Mouse (Mus musculus): ENCODE data around the gene Etv1. TPM values are rescaled to one million over a fixed set of nuclear protein-coding genes. Genes with fewer than 3 reads are reported as not detected.

Etv1 gene
- 10 to 100 TPM; 66.5 to 67.9 TPM for total RNA-seq (2021)

- intact Hi-C loops (cut with DNase I), result loop anchor here (2.0 to 5.0 kb wide), 2 partner anchors 182 to 716 kb away; no protein-coding TSS in a partner anchor
Observed at GRCm38 (mm10) chr12:38779186-38779777, at the start of gene Etv1. TSS of gene Etv1 (plus strand) at chr12:38779380.

GRCm38 (mm10) chr12:38729661-38730060 is 49.5 kb upstream of the Etv1 start:
- intact Hi-C loops (cut with DNase I), result no loop called here
- no peak for DNase-seq (ENCODE audit: low spot score in 2 of 2)

More at GRCm38 (mm10) chr12:38779186-38779777, at the start of gene Etv1:
- peak; percentile 23 to 27 for DNase-seq (ENCODE audit: low spot score in 2 of 2)

- intact Hi-C loops (cut with DNase I), result no loop called here
- no peak for DNase-seq (ENCODE audit: low spot score in 2 of 2)
Observed at GRCm38 (mm10) chr12:38730791-38731190, 48.4 kb upstream of the Etv1 start.

GRCm38 (mm10) chr12:38759322-38759721 is 19.9 kb upstream of the Etv1 start:
- DNase-seq (ENCODE audit: low spot score in 2 of 2), result no peak
- intact Hi-C loops (cut with DNase I), result no loop called here

- no peak for DNase-seq (ENCODE audit: low spot score in 2 of 2)
- intact Hi-C loops (cut with DNase I), result loop anchor here (5.0 kb wide), 1 partner anchor 180 kb away; no protein-coding TSS in a partner anchor
Observed at GRCm38 (mm10) chr12:38777316-38777715, 1.9 kb upstream of the Etv1 start.

- no peak for DNase-seq (ENCODE audit: low spot score in 2 of 2)
- intact Hi-C loops (cut with DNase I), result loop anchor here (2.0 to 5.0 kb wide), 2 partner anchors 181 to 717 kb away; no protein-coding TSS in a partner anchor
Observed at GRCm38 (mm10) chr12:38777957-38778298, 1.3 kb upstream of the Etv1 start.

- peak; percentile 74 to 77 for DNase-seq (ENCODE audit: low spot score in 2 of 2)
- intact Hi-C loops (cut with DNase I), result loop anchor here (2.0 to 5.0 kb wide), 2 partner anchors 181 to 716 kb away; no protein-coding TSS in a partner anchor
Observed at GRCm38 (mm10) chr12:38778299-38779075, 693 bp upstream of the Etv1 start.

GRCm38 (mm10) chr12:38780006-38780954 is 1.1 kb downstream of the Etv1 start:
- intact Hi-C loops (cut with DNase I), result loop anchor here (1.0 to 10.0 kb wide), 2 partner anchors 438 to 635 kb away; no protein-coding TSS in a partner anchor
- peak; percentile 62 to 73 for DNase-seq (ENCODE audit: low spot score in 2 of 2)

- intact Hi-C loops (cut with DNase I), result loop anchor here (1.0 to 10.0 kb wide), 2 partner anchors 439 to 636 kb away; no protein-coding TSS in a partner anchor
- no peak for DNase-seq (ENCODE audit: low spot score in 2 of 2)
Observed at GRCm38 (mm10) chr12:38780955-38781304, 1.8 kb downstream of the Etv1 start.

- no peak for DNase-seq (ENCODE audit: low spot score in 2 of 2)
- intact Hi-C loops (cut with DNase I), result loop anchor here (10.0 kb wide), 1 partner anchor 637 kb away; no protein-coding TSS in a partner anchor
Observed at GRCm38 (mm10) chr12:38781686-38782085, 2.5 kb downstream of the Etv1 start.

GRCm38 (mm10) chr12:38783291-38783690 is 4.1 kb downstream of the Etv1 start:
- intact Hi-C loops (cut with DNase I), result loop anchor here (10.0 kb wide), 1 partner anchor 638 kb away; no protein-coding TSS in a partner anchor
- DNase-seq (ENCODE audit: low spot score in 2 of 2), result no peak

- intact Hi-C loops (cut with DNase I), result loop anchor here (10.0 kb wide), 1 partner anchor 639 kb away; no protein-coding TSS in a partner anchor
Observed at GRCm38 (mm10) chr12:38784221-38784620, 5.0 kb downstream of the Etv1 start.

GRCm38 (mm10) chr12:38786571-38786970 is 7.4 kb downstream of the Etv1 start:
- intact Hi-C loops (cut with DNase I), result loop anchor here (10.0 kb wide), 1 partner anchor 642 kb away; no protein-coding TSS in a partner anchor
- no peak for DNase-seq (ENCODE audit: low spot score in 2 of 2)

More at GRCm38 (mm10) chr12:38784221-38784620, 5.0 kb downstream of the Etv1 start:
- DNase-seq (ENCODE audit: low spot score in 2 of 2), result no peak

- intact Hi-C loops (cut with DNase I), result loop anchor here (10.0 kb wide), 1 partner anchor 643 kb away; no protein-coding TSS in a partner anchor
Observed at GRCm38 (mm10) chr12:38787704-38788103, 8.5 kb downstream of the Etv1 start.

GRCm38 (mm10) chr12:38788621-38789020 is 9.4 kb downstream of the Etv1 start:
- no peak for DNase-seq (ENCODE audit: low spot score in 2 of 2)
- intact Hi-C loops (cut with DNase I), result loop anchor here (10.0 kb wide), 1 partner anchor 644 kb away; no protein-coding TSS in a partner anchor

More at GRCm38 (mm10) chr12:38787704-38788103, 8.5 kb downstream of the Etv1 start:
- no peak for DNase-seq (ENCODE audit: low spot score in 2 of 2)

GRCm38 (mm10) chr12:38789789-38790355 is 10.7 kb downstream of the Etv1 start:
- peak; percentile 29 to 36 for DNase-seq (ENCODE audit: low spot score in 2 of 2)
- intact Hi-C loops (cut with DNase I), result loop anchor here (10.0 kb wide), 1 partner anchor 645 kb away; no protein-coding TSS in a partner anchor

- intact Hi-C loops (cut with DNase I), result no loop called here
- DNase-seq (ENCODE audit: low spot score in 2 of 2), result no peak
Observed at GRCm38 (mm10) chr12:38793076-38793475, 13.9 kb downstream of the Etv1 start.

- intact Hi-C loops (cut with DNase I), result no loop called here
- no peak for DNase-seq (ENCODE audit: low spot score in 2 of 2)
Observed at GRCm38 (mm10) chr12:38793697-38794096, 14.5 kb downstream of the Etv1 start.

- intact Hi-C loops (cut with DNase I), result no loop called here
- no peak for DNase-seq (ENCODE audit: low spot score in 2 of 2)
Observed at GRCm38 (mm10) chr12:38807031-38807430, 27.9 kb downstream of the Etv1 start.

Measured in left cerebral cortex, postnatal 36 days (tissue).